Mouse (Mus musculus) adipocyte (in vitro differentiated cells): Measurements from ENCODE around the gene Nrxn3.

Source experiments
- DNase-seq: peaks from one replicate; pipeline ENCODE4 v3.0.0-alpha.2; 2016; ENCODE audit warnings: low spot score

Nrxn3 gene

DNA sequence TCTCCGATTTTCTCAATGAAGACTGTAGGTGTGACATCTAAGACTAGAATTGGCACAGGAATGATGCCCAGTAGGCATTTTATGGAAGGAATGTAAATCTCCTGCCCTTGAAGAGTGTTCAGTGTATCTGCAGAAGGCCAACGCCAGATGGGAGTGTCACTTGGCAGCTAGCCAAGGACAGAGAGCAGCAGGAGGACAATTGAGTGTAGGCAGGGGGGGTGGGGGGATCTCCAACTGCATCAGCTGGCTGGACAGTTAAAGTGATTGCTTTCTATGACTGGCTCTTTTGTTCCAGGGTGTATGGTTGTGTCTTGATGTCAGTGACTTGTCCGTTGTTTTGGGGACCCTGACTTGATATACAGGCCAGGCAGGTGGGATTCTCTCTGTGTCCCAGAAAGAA is 326.6 kb downstream of the Nrxn3 start:
- no peak for DNase-seq

DNA sequence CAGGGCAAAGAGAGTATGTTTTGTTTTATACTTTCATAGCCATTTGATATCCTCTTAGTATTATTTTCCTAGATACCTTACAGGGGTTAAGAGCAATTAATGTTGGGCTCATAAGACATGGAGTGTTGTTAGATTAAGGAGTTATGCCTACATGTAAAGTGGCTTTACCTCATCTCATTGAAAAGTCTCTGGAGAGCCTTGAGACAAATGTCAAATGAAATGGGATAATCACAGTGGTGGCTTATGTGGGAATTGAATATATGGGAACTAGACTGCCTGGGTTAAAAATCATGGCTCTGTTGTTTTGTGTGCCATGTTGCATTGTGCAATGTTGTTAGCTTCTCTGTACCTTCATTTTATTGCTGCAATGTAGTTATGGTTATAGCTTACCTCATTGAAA is 327.0 kb downstream of the Nrxn3 start:
- no peak for DNase-seq

DNA sequence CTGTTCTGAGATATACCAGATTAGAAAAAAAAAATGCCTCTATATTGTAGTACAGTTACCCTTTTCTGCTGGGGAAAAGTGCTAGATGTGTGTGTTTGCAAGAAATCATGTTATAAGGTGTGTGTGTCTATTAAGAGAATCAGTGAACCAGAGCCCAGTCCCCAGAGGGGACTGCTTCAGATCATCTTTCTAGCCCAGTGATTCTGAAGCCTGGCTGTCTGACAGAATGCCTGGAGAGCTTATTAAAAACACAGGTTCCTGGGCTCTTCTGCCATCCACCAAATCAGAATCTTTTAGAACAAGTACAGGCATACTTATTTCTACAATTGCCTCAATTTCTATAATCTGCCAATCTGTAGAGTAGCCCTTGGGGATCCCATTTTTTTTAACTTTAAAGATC is 349.8 kb downstream of the Nrxn3 start:
- no peak for DNase-seq

DNA sequence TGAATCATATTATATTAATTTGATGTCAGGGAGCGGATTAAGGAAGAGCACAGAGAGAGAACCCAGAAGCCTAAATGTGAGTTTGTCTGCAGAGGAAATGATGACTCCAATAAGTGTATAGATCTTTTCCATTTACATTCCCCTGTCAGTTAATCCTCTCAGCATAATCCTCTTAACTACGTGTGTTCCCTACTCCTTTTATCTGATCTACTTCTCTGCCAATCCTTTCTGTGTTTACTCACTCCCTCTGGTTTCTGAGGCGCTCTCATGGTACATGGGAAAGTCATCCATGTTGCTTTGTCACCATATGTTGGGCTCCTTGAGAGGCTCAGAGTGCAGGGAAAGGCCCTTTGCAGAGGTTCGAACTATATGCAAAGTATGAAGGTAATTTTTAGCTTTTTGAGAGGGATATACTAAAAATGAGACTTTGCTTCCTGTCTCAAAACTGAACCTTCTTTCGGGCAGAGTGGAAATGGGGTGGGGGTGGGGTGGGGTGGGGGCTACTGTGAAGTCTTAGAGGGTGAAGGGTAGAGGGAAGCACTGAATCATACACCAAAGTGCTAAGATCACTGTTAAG is 350.6 kb downstream of the Nrxn3 start:
- no peak for DNase-seq

DNA sequence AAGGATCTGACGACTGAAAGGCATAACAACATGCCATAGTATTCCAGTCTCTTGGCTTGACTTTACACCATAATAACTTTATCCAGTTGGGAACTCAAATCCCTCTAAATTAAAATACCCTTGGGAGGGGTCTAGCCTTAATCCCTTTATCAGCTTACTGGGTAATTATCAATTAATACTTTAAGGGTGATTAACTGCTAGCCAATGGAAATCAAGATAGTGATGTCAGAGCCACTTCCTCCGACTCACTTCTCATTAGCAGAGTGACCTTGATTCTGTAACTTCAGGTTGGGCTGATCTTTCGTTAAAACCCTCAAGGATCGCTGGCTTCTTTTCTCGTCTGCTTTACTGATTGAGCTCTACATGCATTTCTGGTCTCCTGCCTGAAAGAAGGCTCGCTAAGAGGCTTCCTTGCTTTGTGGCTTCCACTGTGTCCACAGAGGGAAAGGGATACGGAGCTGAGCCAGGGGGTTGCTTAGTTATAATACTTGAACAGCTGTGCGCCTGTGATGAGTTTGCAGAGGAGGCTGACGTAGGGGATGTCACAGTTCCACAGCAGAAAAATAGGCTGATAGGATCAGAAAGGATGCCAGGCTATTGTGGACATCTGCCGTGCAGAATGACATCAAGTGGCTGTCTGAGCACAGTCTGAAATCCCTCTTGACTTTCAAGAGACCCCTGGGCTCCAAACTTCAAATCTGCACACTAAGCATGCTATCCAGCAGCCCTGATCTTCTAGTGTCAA is 352.0 kb downstream of the Nrxn3 start:
- DNase-seq, result no peak

DNA sequence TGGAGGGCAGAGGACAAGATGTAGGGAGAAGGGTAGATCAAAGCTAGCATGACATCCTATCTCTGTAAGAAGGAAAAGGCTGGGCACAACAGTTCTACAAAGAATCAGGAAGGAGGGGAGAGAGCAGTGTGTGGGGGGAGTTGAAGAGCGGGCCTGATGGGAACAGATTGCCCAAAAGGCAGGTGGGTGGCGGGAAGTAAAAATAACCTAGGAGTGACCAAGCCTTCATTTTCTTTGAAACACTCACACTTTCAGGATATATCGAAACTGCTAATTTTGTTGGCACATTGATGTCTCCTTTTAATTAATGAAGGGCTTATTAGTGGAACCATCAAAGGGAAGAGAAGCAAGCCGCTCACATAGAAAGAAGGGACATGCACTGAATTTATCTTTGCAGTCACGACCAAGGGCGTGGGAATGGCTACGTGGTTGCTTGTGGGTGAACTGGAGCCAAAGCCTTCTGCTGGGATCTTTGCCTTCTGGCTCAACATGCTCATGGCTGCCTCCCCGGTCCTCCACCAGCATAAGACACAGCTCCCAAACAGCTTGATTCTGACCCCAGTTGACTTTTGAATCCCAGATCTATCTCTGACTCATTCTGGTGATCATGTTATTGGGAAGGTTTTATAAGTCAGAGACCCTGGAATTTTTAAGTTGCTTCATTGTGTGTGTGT is 371.3 kb downstream of the Nrxn3 start:
- no peak for DNase-seq

DNA sequence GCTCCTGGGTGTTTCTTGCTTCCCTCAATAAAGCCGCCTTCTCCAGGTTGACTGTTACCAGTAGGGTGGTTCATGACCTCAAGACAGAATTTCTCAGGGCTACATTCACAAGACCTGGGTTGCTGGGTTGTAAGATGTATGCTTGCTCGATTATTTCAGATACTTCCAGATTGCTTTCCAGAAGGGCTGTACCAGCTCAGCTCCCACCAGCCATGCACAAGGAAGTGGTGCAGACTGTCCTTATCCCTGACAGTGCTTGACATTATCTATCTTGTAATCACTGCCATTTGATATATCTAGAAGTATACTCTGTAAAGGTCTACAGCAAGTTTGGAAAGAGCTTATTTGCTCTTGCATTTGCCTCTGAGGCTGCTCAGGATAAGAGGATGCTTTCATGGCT is 374.9 kb downstream of the Nrxn3 start:
- no peak for DNase-seq

DNA sequence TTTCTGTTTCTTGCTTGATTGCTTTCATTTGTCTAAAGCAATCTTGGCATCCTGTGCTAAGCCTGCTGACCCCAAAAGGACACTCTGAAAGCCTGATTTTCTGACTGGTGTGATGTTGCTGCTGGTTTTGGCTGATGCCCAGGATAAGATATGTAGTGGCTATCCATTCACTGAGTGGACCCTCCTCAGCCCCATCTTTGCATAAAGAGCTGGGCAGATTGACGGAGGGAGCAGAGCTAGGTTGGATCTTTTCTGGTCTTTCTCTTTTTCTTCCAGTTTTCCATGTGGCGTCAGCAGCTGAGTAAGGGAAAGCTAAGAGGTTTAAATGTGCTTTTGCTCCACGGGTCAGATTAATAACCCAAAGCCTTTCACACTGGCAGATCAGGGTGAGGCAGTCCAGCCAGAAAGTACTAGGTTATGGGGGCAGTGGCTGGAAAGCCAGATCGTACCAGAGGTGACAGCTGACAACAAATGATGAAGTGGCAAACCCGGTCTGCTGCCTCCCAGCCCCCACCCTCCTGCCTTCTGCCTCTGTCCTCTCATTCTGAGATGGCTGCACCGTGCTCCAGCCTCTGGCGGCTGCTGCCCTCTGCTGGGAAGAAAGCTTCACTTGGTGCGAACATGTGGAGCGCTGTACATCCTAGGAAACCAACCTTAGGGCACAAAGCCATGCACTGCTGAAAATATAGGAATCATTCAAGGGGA is 383.5 kb downstream of the Nrxn3 start:
- DNase-seq, result no peak

DNA sequence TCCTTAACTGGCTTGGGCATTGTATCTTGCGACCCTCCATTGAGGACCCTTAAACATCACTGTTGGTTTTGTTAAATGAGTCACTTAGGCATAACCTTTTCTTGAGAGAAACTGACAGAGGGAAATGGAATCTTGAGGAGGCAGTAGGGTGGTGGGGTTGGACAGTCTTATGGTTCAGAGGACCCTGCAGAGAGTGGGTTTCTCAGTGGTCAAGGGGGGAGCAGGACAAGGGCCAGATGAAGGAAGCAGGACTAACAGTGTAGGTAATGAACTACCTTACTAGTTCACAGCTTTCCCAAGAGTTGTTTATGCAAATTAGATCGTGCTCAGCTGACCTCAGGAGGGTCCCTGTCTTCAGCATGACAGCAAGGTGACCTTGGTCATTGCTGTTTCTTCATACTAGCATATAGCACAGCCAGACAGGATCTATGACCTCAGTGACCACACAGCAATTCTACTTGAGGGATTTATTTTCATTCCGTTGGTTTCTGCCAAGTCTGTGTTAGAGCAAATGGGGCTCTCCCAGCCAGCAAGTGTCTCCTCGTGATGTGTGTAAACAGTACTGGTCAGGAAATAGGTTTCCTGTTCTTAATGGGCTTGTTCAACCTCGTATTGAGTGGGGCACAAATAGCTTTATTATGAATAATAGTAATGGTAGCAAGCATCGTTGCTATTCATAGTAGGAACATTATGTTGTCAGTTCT is 384.4 kb downstream of the Nrxn3 start:
- no peak for DNase-seq

DNA sequence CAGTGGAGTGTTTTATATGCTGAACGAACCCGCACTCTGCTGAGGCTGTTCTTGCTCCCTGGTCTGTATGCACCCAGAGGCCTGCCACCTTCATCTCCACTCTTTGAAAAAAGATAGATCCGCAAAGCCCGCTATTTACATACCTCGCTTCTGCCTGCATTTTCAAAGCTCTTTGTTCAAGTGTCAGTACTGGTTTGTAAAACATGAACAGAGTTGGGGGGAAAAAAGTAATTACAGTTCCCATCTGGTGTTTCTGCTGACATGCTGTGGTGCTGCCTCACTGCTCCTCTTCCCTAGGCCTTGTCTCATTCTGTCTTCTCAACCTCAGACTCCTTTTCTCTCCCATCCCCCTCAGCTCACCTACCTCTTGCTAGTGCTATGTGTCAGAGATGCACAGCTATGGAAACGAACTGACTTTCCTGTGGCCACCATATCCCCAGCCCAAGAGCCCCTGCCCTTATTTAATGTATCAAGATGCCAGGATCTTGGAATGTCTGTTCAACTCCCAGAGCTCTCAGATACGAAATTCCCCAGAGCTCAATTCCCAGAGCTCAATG is 387.2 kb downstream of the Nrxn3 start:
- no peak for DNase-seq

DNA sequence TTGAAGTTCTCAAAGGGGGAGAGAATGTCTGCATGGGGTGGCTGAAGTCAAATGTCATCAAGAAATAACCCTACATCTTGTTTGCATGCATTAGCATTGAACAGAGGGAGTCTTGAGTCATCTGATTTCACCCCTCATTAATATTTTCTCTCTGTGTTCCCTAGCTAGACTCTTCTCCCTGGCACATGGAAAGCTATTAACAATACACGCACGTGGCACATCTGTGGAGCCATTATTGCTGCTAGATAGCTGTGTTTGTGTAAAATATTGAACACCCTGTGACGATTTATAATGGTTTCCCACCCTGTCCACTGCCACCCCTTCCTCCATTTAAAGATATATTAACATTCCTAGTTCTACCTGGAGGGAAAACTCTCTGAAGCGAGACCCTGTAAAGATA is 405.9 kb downstream of the Nrxn3 start:
- DNase-seq, result no peak

DNA sequence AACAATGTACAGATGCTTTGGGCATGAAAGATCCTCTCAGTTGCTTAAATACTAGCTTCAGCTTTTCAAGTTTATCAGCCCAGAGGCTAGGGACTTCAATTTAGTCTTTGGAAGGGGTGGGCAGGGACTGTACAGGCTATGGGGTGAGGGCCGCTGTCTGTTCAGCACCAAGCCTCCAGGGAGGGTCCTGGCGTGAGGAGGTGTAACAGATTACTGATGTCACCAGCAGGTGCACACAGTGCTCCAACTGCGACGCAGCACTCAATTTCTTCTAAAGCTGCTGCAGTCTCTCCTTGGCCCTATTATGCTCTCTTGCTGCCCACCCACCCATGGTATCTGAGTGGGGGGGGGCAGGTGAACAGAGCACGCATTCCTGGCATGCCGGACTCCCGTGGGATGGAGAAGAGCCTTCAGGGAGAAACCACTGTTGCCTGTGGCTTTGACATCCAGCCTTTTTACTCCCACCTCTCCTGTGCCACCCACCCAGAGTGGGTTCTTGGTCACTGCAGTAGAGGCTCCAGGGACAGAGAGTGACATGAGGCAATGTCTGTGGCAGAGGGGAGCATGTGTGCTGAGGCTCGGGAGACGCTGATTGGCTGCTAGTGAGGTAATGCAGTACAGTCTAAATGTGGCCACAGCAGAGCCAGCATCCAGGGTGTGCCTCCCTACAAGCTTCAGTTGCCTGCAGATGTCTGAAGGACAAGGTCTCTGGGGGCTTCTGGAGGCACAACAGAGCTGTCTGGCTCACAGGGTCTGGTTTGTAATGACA is 406.6 kb downstream of the Nrxn3 start:
- DNase-seq, result no peak

DNA sequence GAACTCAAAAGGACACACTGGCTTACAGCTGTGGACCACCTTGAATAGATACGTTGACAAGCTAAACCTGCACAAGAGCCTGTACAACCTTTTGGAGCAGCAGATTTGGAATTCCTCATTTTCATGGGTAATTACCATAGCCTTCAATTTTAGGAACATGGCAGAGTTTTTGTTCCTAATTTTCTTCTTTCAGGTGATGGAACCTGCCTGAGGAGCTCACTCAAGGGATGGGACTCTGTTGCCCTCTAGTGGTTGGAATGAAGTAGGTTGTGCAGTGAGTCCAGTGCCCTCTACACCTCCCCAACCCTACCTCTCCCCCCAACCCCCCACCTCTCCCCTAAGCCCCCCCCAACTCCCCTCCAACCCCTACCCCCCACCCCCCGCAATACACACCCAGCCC is 411.7 kb downstream of the Nrxn3 start:
- no peak for DNase-seq

DNA sequence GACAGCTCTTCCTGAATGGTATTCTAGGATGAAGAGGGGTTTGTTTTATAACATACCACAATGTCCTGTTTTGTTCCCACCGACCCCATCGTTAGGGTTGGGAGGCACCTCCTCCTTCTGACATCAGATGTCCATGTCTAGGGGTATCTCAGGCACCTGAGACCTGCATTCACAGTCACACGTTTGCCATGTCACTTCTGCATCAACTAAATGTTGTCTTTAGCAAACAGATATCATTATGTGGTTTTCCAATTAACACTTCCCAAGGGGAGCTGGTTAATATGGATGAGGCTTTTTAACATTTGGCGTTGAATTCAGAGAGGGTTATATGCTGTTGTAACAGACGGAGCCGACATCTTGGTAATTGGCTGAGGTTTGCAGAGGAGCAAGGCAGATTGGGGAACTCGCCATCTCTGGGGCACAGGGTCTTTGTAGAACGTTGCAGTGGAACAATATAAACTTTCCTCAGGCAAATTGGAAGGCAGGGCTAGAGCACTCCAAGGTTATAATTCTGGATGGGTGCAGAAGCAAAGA is 412.2 kb downstream of the Nrxn3 start:
- no peak for DNase-seq

DNA sequence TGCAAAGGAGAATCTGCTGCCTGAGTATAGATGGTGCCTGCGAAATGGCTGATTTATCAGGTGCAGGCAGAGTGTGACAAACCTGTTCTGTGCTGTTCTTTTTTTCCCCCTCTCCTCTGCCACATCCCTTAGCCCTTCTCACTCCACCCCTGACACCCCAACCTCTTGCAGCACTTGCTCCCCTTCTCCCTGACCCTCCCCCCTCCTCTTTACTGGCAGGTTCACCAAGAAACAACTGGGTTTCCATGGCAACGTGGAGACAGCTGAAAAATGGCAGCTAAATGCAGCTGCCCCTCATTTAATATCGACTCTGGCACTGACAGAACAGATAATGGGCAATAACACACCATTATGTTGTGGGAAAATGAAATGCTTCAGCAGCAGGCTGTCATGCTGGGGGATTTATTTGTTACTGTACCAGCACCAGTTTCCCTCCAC is 426.3 kb downstream of the Nrxn3 start:
- DNase-seq, result no peak

DNA sequence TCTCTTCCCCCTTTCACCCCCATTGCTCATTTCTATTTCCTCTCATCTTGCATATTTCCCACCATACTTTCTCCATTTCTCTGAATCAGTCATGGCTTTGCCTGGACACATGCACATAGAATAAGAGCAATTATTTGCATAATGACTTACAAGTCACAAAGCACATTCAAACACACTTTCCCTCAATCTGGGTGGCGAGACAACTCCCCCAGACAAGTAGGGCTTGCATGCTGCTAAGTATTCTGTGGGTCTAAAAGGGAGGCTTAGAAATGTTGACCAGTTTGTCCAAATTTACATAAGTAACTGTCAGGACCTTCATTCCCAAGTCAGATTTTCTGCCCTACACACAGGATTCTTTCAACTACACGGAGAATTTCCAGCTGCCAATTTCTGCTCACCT is 426.8 kb downstream of the Nrxn3 start:
- DNase-seq, result no peak

DNA sequence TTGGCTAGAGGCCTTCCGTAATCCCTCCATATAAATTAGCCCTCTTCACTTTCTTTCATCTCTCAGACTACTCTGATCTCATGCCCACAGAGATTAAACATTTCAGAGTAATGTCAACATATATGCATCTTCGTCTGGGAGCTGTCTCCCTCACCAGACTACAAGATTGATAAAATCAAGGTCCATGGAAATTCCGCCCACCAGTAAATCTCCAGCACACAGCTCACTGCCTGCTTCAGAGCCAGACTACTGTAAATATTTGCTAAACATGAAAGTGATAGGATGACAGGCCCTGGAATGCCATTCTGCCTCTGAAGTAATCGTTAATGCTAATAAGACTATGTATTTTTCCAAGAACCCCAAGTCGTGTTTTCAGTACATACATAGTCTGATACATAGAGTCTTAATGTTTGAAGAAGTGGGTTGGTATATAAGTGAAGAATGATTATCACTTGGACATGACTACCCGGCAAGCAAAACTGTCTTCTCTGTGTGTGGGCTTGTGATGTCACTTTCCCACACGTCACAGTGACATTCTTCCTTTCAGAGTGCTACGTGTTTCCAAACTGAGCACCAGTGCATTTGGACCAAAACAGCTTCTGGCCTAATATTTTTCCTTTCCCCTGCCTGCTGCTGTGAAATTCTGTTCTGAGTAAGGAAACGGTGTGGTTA is 433.5 kb downstream of the Nrxn3 start:
- DNase-seq, result no peak

DNA sequence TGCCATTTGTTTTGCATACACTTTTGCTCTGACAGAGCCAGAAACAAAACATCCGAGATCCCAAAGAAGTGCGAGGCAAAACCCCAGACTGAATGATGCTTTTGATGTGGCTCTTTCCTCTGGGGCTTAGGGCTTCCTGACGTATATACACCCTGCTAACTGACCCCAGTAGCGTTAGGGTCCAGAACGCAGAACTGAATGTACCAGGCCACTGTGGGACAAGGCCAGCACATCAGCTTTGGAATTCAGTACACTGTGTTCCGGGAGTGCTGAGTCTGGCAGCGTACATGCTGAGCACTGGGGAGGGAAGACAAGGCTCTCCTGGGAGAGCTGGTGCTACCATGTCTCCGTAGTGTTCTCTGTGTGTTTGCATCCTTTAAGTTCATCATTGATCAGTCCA is 436.7 kb downstream of the Nrxn3 start:
- DNase-seq, result no peak

DNA sequence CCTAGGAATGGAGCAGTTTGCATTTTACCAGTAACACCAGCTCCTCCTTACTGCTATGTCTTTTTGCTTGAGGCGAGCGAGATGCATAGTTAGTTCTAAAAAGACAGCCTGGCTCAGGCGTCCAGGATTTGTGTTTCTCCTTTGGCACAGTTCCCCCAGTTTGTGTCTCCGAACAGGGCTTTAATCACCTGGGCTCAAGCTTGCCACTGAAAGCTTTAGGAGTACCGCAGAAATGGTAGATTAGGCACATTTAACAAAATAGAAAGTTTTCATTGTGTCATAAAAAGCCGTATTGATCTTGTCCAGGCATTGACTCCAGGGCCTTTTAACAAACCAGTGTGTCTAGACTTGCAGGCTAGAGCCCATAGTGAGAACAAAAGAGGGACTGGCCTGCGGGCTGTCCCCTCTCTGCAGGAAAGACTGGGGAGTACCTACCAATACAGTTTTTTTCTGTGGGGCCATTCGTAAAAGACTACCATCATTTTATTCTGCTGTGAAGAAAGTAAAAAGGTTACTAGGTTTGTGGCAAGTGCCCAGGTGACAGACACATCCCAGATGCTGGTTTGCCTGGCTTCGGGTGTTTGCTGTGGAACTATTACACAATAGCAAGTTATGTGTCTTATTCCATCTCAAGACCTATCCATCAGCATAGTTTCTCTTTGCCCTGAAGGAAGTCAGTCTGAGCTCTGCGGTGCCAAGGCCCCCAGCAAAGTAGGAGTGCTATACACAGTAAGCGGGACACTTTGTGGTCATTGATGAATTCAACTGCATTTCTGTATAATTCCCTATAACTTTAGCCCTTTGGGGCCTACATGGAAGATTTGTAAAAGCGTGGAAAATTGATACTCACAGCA is 451.9 kb downstream of the Nrxn3 start:
- DNase-seq, result no peak
